Mouse (Mus musculus) adrenal gland, postnatal 10 days (tissue): ENCODE results near the gene Irx5. TPM values are rescaled to one million over a fixed set of nuclear protein-coding genes. Genes with fewer than 3 reads are reported as not detected.

ENCODE experiments used
- DNase-seq: peaks from one replicate; pipeline ENCODE4 v3.0.0; 2021; ENCODE audit warnings: mixed read lengths
- long read RNA-seq, 2 experiments: library from polyadenylated mRNA; stranded (forward); transcript quantifications; one replicate each; pipeline ENCODE4 v2.0.0; 2021
- total RNA-seq, 2 experiments: library from RNA; stranded (reverse); gene quantifications; 2 replicates each; pipeline ENCODE4 v1.2.3; 2021

Gene Irx5
- total RNA-seq: 1 to 10 TPM; 1.7 to 1.9 TPM
- long read RNA-seq, experiment 1, transcript Irx5-201 (3 exons, 2,450 nt): major isoform, 9 of 10 reads
- long read RNA-seq, experiment 1, partial matches to known transcripts: 1 of 10 reads
- long read RNA-seq, experiment 1, other reads (novel, unspliced or antisense): 0 of 10 reads
- long read RNA-seq, experiment 2, partial matches to known transcripts: 0 of 3 reads
- long read RNA-seq, experiment 2, other reads (novel, unspliced or antisense): 0 of 3 reads

DNA sequence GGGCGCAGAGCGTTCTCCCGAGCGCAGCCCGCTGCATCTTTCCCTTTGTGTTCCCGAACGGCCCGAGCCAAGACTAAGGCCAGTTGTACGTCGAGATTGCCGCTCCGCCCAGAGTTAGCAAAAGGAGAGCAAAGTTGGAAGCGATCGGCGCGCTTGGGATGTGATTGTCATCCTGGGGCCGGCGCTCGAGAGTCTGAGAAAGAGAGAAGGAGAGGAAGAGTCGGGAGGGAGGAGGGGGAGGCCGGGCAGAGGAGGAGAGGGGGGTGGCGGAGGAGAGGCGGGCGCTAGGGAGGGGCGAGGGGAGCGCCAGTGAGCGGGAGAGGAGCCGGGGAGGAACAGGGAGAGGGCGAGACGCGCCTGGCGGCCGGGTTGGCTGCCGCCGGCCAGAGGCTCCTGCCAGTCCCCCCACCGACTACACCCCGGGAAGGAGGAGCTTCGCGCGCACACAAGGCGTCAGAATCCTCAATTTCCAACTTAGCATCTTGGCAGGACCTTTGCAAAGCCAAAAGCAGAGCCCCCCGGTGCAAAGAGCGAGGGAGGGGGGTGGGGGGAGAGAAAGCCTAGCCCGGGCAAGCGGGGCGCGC, at the start of gene Irx5:
Gene Irx5, plus strand, starts transcription at position 228 of the 584 bp plus-strand sequence.
- peak; percentile 66 for DNase-seq

DNA sequence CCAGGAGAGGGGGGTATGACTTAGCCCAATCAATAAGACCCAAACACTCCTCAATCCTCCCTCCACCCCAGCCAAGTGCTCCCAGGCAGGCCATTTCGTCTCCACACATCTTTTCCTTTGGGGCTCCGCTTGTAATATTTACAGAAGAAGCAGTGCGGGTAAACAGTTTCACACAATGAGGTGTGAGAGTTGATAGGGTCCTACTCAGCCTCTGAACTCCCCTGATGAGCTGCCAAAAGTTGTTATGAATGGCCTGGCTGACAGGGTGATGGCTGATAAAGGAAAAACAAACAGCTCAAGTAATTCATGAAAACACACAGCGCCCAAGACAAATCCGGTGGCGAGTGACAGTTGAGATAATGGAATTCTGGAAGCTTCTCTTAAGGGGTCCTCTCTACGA, 45.2 kb upstream of the Irx5 start:
- DNase-seq: no peak

DNA sequence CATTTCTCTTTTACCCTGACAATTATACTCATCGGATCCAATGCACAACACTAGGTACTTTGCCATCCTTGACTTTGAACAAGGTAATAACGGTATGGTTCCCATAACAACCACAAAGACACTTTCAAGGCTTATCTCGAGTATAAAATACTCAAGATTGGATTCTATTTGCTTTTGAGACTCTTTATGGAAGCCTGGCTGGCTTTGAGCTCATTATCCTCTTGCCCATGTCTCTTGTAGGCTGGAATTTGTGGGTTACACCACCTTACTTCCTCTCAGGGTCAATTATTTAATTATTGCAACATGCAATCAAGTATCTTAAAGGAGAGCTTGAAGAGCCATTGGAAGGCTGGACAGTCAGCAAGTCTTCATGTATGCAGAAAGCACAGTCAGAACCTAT, 43.7 kb upstream of the Irx5 start:
- no peak for DNase-seq

DNA sequence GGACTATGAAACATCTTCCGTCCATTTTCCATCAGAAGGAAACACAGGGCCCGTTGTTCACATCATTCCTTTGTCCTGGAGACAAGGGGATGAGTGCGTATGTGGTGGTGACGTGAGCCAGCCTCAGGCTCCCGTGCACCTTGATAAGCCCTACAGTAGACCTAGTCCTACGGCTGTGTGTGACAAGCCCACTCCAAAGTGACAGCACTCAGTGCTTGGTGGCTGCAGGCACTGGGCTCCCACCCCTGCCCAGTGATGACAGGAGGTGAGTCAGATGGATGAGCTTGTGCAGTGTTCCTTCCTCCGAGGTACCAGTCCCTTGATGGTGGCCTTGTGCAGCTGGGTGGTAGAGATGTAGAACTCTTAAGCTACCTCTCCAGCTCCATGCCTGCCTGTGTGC, 33.7 kb upstream of the Irx5 start:
- no peak for DNase-seq

DNA sequence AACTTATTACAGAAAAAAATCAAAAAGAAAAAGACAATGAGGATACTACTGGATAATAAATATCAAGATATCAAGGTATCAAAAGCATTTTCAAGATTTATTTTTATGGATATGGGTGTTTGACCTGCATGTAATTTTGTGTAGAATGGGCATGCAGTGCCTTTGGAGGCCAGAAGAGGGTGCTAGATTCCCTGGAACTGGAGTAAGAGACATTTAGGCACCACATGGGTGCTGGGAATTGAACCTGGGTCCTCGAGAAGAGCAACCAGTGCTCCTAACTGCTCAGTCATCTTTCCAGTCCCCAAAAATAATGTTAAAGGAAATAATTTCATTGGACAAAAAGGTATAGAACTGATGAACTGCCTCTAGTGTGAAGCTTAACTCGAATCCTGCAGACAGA, 30.2 kb upstream of the Irx5 start:
- no peak for DNase-seq

DNA sequence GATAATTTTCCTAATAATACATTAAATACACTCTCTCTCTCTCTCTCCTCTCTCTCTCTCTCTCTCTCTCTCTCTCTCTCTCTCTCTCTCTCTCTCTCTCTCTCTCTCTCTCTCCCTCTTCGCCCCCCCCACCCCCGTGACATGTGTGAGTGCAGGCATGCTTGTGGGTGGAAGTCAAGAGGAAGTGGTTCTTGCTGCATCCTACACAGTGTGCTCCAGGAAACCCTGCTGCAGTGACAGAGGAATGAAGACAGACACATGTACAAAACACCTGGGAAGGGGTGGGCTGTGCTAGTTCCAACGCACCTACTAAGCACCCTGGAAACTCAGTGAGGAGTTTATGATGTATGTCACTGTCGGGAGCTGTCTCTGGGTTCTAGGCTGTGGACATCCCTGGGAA, 28.2 kb upstream of the Irx5 start:
- DNase-seq: no peak

DNA sequence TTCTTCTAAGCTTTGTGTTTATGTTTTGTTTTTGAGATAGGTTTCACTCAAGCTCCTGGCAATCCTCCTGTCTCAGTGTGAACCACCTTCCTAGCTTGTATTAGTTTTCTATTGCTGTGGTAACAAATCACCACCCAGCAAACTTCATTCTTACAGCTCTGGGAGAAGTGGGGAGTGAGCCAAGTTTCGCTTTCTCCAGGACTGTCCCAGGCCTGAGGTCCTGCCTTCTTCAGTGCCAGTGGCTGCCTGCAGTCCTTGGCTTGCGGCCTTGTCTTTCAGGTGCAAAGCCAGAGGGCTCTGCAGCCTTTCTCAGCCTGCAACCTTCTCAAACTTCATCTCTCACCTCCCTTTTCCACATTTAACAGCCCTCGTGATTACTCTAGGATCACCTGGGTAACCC, 25.6 kb upstream of the Irx5 start:
- DNase-seq: peak; percentile 53

DNA sequence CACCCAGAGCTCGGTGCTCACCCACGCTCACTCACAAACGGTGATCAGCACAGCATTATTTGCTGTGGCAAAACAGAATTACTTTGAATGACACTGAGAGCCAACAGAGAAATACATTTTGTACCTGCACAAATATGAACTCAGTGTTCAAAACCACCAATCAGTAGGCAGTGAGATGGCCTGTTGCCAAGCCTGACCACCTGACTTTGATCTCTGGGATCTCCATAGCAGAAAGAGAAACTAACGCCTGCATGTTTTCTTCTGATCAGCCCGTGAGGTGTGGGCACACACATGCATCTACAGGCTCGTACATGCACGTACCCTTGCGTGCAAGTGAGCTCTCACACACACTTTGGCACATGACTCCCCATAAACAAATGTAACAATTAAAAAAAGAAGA, 24.0 kb upstream of the Irx5 start:
- DNase-seq: no peak

DNA sequence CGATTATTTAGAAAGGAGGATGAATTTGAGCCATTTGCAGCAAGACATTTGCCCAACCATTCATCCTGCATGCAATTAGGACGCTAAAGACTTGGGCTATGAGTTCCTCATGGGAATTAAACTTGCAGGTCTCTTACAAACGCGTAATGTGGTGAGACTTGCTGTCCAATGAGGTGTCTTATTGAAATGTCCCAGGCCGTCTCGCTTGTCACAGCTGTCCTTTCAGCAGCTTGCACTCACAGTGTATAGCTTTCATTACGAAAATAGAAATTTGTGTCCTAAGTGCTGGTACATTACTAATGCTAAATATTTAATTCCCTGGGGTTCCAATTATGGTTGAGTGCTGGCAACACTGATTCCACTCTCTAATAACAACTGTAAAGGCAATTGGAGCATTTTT, 22.3 kb upstream of the Irx5 start:
- no peak for DNase-seq

DNA sequence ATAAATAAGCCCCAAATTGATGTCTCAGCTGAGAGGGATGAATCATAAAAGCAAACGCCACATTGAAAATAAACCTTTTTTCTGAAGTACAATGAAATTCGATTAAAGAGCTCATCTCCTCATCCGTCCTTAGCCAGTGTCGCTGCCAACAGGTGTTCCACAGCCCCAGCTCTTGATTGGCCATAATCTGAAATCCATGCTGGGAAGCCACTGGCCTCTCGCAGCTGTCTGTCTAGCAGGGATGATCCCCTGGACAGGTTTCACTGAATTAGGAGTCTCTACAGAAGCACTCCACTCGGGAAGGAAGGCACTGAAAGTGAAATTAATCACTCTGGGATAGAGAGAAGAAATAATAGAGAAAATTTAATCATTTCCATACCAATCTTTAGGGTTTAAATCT, 21.4 kb upstream of the Irx5 start:
- no peak for DNase-seq

DNA sequence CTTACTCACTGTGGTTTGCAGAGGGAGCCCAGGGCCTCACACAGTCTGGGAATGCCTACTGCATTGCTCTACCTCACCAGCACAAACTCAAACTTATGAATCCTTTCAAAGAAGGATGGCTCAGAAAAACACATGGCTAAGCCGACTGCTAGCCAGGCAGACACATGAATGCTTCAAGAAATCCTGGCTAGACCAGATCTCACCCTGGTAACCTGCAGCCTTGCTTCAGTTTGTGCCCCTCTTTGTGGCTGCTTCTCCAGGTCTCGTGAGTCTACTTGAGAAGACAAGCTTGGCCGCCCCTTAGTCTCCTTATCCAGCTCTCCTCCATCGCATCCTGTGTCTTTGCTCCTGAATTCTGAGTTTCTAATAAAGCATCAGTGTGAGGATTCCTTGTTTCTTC, 13.9 kb upstream of the Irx5 start:
- DNase-seq: no peak

DNA sequence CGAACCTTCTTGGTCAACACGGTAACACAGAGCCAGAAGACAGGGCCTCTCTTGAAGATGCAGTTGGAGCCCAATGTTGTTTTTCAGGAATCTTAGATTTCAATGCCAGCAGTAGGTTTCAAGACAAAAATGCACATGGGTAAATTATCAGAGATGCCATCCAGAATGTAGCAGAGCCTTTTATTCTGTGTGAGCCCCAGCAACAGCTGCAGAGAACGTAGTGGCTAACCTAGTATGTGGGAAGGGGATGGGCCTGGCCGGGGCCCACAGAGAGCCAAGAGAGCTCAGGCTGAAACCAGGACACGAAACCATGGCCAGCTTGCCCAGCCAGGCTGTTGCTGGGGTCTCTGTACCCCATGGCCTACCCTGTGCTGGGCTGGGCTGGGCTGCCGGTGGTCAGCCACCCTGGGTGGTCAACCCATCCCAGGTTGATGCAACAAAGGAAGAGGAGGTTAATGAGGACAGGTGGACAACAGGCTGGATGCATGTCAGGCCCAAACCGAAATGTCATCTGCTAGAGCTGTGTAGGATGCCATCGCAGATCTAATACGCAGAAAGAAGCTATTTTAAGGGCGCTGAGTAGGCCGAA, 7.4 kb upstream of the Irx5 start:
- no peak for DNase-seq

DNA sequence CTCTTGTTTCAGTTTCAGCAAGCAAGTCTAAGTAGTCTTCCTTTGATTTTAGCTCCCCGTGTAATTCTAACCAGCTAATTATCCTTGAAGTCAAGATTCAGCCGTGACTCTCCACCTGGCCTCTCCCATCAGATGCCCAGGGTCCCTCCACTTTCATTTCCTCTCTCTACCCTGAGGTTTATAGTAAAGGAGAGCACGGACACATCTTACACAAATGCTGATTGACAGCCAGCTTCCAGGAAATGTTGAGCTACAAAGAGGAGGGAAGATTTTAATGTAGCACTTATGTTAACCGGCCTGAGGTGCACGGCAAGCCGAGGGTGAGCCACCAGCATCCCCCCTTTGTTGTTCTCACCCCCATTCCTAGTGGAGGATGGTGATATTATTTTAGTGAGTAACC, 4.0 kb upstream of the Irx5 start:
- DNase-seq: no peak

DNA sequence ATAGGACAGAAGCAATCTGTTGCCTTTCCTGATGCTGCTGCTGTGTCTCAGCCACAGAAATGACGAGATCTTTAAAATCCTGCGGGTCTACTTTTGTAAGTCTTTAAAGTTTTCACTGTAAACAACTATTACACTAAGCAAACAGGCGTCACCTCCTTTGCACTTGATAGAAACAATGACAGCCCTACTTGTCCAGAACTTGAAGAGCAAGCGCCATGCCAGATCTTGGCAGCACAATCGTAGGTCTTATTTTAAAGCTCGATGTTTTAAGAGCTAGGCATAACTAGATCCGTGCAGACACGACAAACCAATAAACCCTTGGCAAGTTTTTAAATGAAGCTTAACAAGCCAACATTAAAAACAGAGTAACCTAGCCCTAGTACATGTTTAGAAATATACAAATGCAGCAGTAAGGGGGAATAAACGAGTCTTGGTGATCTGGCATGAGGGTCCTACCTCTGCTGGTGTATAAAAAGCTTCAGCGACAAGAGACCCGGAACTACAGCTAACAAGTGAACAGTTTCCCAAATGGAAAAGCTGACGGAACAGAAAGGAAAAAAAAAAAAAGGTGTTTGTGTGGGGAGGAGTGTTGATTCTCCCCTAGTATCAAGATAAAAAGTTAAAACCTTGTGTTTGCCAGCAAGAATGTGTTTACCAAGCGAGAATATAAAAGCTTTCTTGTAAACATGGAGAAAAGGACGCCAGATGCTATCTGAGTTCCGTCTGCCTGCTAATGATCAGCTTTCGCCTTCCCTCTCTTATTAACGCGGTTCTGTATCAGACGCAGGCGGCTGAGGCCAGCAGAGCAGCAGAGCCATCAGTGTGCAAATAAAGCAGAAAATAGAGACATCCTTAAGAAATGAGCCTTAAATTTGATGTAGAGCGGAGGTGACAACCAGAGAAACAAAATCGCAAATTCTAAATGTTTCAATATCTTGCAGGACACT, 2.6 kb upstream of the Irx5 start:
- no peak for DNase-seq

DNA sequence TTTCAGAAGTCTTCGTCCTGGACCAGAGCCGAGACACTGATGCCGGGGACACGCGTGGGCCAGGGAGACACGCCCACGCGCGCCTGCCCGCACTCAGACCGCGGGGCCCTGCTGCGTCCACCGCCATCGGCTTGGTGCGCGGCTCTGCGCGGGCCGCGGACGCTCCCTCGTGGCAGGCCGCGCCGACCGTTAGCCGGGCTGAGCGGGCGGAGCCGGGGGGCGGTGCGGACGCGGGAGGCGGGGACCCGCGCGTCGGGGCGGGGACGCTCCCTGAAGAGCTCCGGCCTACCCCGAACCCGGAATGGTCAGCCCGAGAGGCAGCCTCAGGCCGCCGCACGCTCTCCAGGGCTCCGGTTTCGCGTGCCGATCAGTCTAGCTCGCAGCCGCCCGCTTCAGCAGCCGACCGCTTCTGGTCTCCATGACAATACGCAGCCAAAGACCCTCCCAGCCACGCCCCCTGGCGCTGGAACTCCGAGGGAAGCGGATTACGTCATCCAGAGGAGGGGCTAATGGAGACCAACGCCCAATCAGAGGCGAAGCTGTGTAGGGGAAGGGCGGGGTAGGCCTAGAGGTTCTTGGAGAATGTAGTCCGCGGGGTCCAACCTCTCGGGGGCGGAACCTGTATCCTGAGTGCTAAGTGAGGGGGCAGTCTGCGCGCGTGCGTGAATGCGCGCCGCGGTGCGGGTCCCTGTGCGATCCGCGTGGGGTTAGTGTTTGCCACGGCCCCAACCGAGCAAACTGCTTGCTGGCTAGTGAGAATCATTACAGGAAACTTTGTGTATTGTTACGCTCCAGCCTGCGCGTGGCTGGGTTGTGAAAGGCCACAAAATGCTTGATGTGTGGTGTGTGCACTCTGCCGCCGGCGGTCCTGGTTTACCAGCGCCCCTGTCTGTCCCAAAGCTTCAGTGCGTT, 1.5 kb upstream of the Irx5 start:
- DNase-seq: peak; percentile 96

DNA sequence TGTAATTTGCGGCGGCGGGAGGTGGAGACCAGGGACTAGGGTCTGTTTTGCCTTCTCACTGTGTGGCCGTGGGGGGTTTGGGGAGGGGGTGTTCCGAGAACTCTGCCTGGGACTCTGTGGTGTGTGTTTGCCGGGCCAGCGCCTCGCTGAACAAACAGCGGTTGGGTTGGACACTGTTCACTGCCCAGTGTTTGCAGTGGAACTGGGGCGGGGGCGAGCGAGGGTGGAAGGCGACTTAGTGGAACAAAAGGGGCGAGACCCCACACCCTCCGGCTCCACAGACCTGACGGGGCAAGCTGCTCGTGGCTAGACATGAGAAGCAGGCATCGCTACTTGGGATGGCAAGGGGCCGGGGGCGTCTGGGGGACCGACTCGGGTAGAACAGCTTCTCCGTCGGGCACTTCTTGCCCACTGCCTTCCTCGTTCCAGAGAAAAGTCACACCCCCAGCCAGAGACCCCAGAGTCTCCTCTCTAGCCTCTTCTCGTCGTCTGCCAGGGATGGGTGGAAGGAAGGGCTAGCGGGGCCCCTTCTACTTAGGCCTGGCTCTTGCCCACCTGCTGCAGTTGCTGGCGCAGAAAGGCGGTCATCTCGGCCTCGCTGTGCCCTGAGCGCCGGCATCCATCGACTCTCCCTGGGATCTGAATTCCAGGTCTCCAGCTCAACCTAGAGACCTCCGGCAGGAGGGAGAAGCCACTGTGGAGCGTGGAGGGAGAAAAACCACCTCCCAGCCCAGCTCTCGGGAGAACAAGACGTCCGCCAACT, 631 bp upstream of the Irx5 start:
- DNase-seq: peak; percentile 7

DNA sequence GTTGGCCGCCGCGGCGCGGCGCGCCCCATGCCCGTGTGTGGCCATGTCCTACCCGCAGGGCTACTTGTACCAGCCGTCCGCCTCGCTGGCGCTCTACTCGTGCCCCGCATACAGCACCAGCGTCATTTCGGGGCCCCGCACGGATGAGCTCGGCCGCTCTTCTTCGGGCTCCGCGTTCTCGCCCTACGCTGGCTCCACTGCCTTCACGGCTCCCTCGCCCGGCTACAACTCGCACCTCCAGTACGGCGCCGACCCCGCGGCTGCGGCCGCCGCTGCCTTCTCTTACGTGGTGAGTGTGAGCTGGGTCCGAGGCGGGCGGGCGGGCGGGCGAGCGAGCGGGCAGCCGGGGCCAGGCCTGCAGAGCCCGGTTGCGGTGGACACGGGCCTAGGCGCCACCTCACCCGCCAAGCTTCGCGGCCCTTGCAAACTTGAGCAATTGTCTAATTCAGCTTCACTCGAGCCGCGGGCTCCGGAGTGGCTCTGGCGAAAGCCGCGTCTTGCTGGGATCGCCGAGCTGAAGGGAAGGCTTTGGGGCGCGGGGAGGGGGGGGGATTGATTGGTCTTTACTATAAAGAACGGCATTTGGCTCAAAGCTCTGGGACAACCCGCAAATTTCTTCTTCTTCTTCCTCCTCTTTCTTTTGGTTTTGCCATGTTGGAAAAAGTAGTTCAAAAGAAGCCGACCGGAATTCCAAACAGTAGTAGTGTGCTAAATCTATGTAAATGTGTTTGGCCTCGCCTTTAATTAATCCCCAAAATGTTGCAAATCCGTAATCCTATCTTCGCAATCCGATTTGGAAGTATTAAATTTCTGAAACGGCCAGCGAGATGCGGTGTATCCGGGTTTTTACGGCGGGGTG, 945 bp downstream of the Irx5 start:
- peak; percentile 32 for DNase-seq

DNA sequence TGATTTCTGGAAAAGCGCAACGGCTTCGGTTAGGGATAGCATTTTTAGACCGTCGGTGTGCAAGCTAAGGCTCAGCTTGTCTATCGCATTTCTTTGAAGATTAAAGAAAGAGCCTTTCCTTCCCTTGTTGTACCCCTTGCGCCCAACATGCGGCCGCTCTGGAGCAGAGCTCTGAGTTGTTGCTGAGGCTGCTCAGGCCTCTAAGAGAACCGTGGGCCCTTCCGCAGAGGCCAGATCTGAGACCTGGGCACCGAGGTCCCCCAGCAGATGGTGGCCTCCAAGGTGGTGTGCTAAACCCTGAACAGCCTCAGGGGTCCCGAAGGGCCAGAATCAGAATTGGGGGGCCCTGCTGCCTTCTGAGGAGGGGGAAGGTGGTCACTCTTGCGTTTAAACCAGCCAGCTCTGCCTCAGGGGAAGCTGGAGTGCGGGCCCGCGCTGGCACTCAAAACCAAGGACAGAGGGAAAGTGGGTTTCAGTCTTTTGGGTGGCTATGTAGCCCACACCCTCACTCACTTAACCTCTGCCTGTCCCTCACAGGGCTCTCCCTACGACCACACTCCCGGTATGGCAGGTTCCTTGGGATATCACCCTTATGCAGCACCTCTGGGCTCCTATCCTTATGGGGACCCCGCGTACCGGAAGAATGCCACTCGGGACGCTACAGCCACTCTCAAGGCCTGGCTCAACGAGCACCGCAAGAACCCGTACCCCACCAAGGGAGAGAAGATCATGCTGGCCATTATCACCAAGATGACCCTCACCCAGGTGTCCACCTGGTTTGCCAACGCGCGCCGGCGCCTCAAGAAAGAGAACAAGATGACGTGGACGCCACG, 1.8 kb downstream of the Irx5 start:
- DNase-seq: peak; percentile 23

DNA sequence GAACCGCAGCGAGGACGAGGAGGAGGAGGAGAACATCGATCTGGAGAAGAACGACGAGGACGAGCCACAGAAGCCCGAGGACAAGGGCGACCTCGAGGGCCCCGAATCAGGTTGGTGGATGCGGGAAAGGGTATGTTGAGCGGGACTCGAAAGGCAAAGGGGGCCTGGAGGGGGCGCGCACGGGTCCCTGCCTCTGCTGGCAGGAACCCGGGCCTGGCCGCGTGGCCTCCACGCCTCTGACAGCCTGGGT, 2.3 kb downstream of the Irx5 start:
- peak; percentile 19 for DNase-seq
